Mouse (Mus musculus): ENCODE data around the gene Ggn.
A peak's percentile ranks its signal among the peaks of the same experiment; 100 is the strongest.
"Not testable (repeated sequence)": the region's sequence is repeated elsewhere in the genome, so short reads cannot be mapped to it uniquely, and the experiment has no call there.

Ggn gene

DNA sequence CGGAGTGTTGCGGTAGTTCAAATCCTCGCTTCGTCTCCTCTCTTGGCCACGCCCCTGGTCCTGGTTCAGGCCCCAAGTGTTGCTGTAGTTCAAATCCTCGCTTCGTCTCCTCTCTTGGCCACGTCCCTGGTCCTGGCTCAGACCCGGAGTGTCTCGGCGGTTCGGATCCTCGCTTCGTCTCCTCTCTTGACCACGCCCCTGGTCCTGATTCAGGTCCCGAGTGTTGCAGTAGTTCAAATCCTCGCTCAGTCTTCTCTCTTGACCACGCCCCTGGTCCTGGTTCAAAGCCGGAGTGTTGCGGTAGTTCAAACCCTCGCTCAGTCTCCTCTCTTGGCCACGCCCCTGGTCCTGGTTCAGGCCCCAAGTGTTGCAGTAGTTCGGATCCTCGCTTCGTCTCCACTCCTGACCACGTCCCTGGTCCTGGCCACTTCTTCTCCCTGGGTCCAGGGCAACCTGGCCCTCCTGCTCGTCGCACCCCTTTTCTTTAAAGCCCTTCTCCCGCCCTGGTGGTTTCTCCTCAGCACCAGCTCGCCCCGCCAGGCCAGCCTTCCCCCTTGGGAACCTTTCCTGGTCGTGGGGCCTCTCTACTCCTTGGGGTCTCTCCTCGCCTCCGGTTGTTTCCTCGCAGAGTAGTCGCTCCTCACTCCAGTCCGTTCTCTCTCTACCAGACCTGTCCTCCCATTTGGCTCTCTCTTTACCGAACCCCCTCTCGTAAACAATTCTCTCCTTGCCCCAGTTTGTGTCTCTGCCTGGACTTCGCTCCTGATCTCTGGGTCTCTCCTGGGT lies 43.0 kb downstream of the Ggn start:
- not testable (repeated sequence) for DNase-seq

DNA sequence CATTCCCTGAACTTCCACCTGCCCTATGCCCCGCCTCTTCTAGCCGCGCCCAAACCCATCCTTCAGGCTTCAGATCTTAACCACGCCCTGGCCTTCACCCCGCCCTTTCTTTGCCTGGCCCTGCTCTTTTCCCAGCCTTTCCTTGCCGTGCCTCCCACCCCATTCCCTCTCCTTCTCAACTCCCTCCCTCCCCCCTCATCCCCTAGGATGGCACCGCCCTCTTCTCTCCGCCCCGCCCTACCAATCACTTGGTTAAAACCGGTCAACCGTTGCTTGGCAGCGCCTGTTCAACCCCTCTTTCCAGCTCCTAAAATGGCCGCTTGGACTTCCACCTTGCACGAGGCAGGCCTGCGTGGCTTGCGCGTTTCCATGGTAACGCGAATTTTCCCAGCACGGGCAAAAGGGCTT lies 43.7 kb downstream of the Ggn start, which contains the start of gene Catsperg1:
Gene Catsperg1 (minus strand): TSS at position 361 of the 408 bp plus-strand sequence.
- DNase-seq, result peak; percentile 42

DNA sequence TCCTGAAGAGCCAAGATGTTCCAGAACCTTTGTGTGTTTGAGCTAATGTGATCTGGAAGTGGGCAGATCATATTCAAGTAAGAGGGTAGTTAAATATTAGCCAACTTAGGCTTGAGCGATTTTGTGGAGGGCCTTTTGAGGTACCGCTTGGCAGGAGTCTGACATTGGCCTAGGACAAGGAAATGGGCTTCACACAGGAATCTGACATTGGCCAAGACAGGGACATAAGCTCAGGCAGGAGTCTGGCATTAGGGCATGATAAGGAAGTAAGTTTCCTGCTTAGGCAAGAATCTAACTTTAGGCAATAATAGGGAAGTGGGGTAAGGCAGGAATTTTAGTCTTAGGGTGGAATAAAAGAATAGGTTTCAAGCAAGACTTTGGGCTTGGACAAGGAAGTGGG lies 44.2 kb downstream of the Ggn start:
- DNase-seq, result no peak

DNA sequence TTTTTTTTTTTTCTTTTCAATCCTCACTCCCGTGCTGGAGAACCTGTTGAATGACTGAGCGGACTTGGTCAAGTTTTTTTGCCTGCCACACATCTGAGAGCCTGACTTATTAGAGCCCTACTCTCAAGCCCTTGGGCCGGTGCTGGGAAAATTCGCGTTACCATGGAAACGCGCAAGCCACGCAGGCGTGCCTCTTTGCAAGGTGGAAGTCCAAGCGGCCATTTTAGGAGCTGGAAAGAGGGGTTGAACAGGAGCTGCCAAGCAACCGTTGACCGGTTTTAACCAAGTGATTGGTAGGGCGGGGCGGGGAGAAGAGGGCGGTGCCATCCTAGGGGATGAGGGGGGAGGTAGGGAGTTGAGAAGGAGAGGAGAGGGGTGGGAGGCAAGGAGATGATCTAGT lies 44.8 kb downstream of the Ggn start:
- no peak for DNase-seq
